Mouse (Mus musculus) embryonic facial prominence, embryonic 14.5 days (tissue): ENCODE data around the gene 3100002H09Rik. TPM values are rescaled to one million over a fixed set of nuclear protein-coding genes. Genes with fewer than 3 reads are reported as not detected.

Source experiments
- ATAC-seq: fragments of 200-750 bp; cut with Nextera tagmentation; 2 replicates; pipeline ENCODE4 v1.8.0; 2017; ENCODE audit warnings: low read depth, moderate number of reproducible peaks, moderate TSS enrichment
- DNase-seq: peaks from one replicate; pipeline ENCODE4 v3.0.0-alpha.2; 2015; ENCODE audit warnings: low spot score
- H3K27ac ChIP-seq: fragments of 300-500 bp; sonication (generic); replicated peaks from 2 replicates; pipeline ENCODE4 v1.5.1; 2014; ENCODE audit warnings: low read depth, mild to moderate bottlenecking, low read length, moderate library complexity
- H3K27me3 ChIP-seq: fragments of 300-500 bp; sonication (generic); replicated peaks from 2 replicates; pipeline ENCODE4 v1.6.1; 2014; ENCODE audit warnings: low read length; ENCODE audit not compliant: control insufficient read depth, insufficient read depth
- H3K36me3 ChIP-seq: fragments of 300-500 bp; sonication (generic); 2 replicates; pipeline ENCODE4 v1.6.1; 2014; ENCODE audit warnings: low read length, mixed read lengths; ENCODE audit not compliant: control insufficient read depth, insufficient read depth
- H3K4me1 ChIP-seq: fragments of 300-500 bp; sonication (generic); 2 replicates; pipeline ENCODE4 v1.6.1; 2014; ENCODE audit warnings: antibody characterized with exemption, low read length; ENCODE audit not compliant: control insufficient read depth, insufficient read depth
- H3K4me2 ChIP-seq: fragments of 300-500 bp; sonication (generic); 2 replicates; pipeline ENCODE4 v1.6.1; 2014; ENCODE audit warnings: low read depth, mild to moderate bottlenecking, low read length, moderate library complexity, mixed read lengths
- H3K4me3 ChIP-seq: fragments of 300-500 bp; sonication (generic); 2 replicates; pipeline ENCODE4 v1.5.1; 2014; ENCODE audit warnings: low read depth, mild to moderate bottlenecking, low read length
- H3K9ac ChIP-seq: fragments of 300-500 bp; sonication (generic); 2 replicates; pipeline ENCODE4 v1.6.1; 2014; ENCODE audit warnings: low read depth, mild to moderate bottlenecking, low read length, moderate library complexity, mixed read lengths
- H3K9me3 ChIP-seq: fragments of 300-500 bp; sonication (generic); 2 replicates; pipeline ENCODE4 v1.6.1; 2016; ENCODE audit warnings: low read length; ENCODE audit not compliant: control insufficient read depth
- WGBS: fragments of 180-500 bp; shearing (Covaris S2); extraction: QIAGEN DNeasy Blood & Tissue Kit; methylation state at CpG from one replicate; pipeline ENCODE4 v1.1.7; 2014; 5-methylcytosine and 5-hydroxymethylcytosine counted together
- polyA plus RNA-seq: library from polyadenylated mRNA; unstranded; fragments of >200 nt; fragmentation: Nextera tagmentation; extraction: Ambion mirVana; gene quantifications from 2 replicates; pipeline ENCODE4 v1.2.1, GENCODE M21; 2014

The 3100002H09Rik gene
- polyA plus RNA-seq, 1 experiment from 2014 or later, result 0.47 TPM

GRCm38 (mm10) chr4:124580695-124581094, 29.9 kb downstream of the 3100002H09Rik start:
- Histone ChIP-seq H3K27me3 (peaks cover 18% of the 10 kb centered on the region), H3K27ac (no peak overlapping the region), H3K4me3 (no peak overlapping the region), H3K9me3 (no peaks in the 10 kb centered on the region), H3K9ac (no peak overlapping the region), H3K36me3 (no peaks in the 10 kb centered on the region), H3K4me2 (no peak overlapping the region), H3K4me1 (peaks cover 7% of the 10 kb centered on the region; the same call in 1 of the 2 replicates)
- no peak for DNase-seq
- 72% methylated on average over 7 of the region's 7 CpGs for WGBS
- ATAC-seq, result no peak

- H3K27ac ChIP-seq, result no peak overlapping the region
- H3K4me3 ChIP-seq, result peak overlapping the region; percentile 51
- DNase-seq (no peak), ATAC-seq (no peak)
- H3K4me1 ChIP-seq, result peaks cover 13% of the 10 kb centered on the region; the same call in 1 of the 2 replicates
- 11% methylated on average over 7 of the region's 7 CpGs for WGBS
- peak overlapping the region; percentile 93 for H3K4me2 ChIP-seq
- peaks cover 49% of the 10 kb centered on the region for H3K27me3 ChIP-seq
- no peaks in the 10 kb centered on the region for H3K9me3 ChIP-seq
- no peaks in the 10 kb centered on the region for H3K36me3 ChIP-seq
- H3K9ac ChIP-seq, result peak overlapping the region; percentile 58; the same call in 1 of the 2 replicates
These were observed 34.6 kb downstream of the 3100002H09Rik start for GRCm38 (mm10) chr4:124575955-124576445.

- Histone ChIP-seq H3K9ac (peak overlapping the region; percentile 58), H3K4me2 (peak overlapping the region; percentile 93), H3K36me3 (no peaks in the 10 kb centered on the region), H3K4me1 (peaks cover 13% of the 10 kb centered on the region; the same call in 1 of the 2 replicates), H3K4me3 (peak overlapping the region; percentile 51), H3K9me3 (no peaks in the 10 kb centered on the region), H3K27ac (no peak overlapping the region), H3K27me3 (peaks cover 49% of the 10 kb centered on the region)
- DNase-seq (peak; percentile 35), ATAC-seq (peak; percentile 44; the same call in 1 of the 2 replicates)
- WGBS, result under 1% methylated on average over 43 of the region's 61 CpGs
These were observed 35.2 kb downstream of the 3100002H09Rik start for GRCm38 (mm10) chr4:124575269-124575954.

GRCm38 (mm10) chr4:124573586-124573985, 37.0 kb downstream of the 3100002H09Rik start:
- H3K36me3 ChIP-seq, result no peaks in the 10 kb centered on the region
- peaks cover 55% of the 10 kb centered on the region for H3K27me3 ChIP-seq
- WGBS, result 56% methylated on average over 4 of the region's 4 CpGs
- peaks cover 18% of the 10 kb centered on the region; the same call in 1 of the 2 replicates for H3K4me1 ChIP-seq
- no peak for DNase-seq
- H3K4me2 ChIP-seq, result no peak overlapping the region
- no peak overlapping the region for H3K9ac ChIP-seq
- ATAC-seq, result no peak
- no peak overlapping the region for H3K27ac ChIP-seq
- H3K4me3 ChIP-seq, result no peak overlapping the region
- no peaks in the 10 kb centered on the region for H3K9me3 ChIP-seq

- Histone ChIP-seq H3K27me3 (peaks cover 42% of the 10 kb centered on the region), H3K4me3 (no peak overlapping the region), H3K4me2 (no peak overlapping the region), H3K9me3 (no peaks in the 10 kb centered on the region), H3K9ac (no peak overlapping the region), H3K36me3 (no peaks in the 10 kb centered on the region), H3K4me1 (peaks cover 17% of the 10 kb centered on the region; the same call in 1 of the 2 replicates), H3K27ac (no peak overlapping the region)
- DNase-seq, result peak; percentile 83
- 45% methylated on average over 9 of the region's 9 CpGs for WGBS
- ATAC-seq, result peak; percentile 76; the same call in 1 of the 2 replicates
These were observed 39.6 kb downstream of the 3100002H09Rik start for GRCm38 (mm10) chr4:124570977-124571376.

GRCm38 (mm10) chr4:124569661-124570060, 40.9 kb downstream of the 3100002H09Rik start:
- H3K27me3 ChIP-seq, result peaks cover 29% of the 10 kb centered on the region
- no peak overlapping the region for H3K27ac ChIP-seq
- H3K4me3 ChIP-seq, result no peak overlapping the region
- no peak overlapping the region for H3K4me2 ChIP-seq
- DNase-seq, result peak; percentile 34
- H3K9ac ChIP-seq, result no peak overlapping the region
- 13% methylated on average over 7 of the region's 7 CpGs for WGBS
- no peaks in the 10 kb centered on the region for H3K9me3 ChIP-seq
- no peak for ATAC-seq
- H3K36me3 ChIP-seq, result no peaks in the 10 kb centered on the region
- peaks cover 8% of the 10 kb centered on the region; the same call in 1 of the 2 replicates for H3K4me1 ChIP-seq

- 33% methylated on average over 2 of the region's 2 CpGs for WGBS
- no peak overlapping the region for H3K4me2 ChIP-seq
- no peak overlapping the region for H3K27ac ChIP-seq
- no peaks in the 10 kb centered on the region for H3K27me3 ChIP-seq
- H3K36me3 ChIP-seq, result no peaks in the 10 kb centered on the region
- H3K4me1 ChIP-seq, result no peaks in the 10 kb centered on the region
- ATAC-seq (no peak), DNase-seq (no peak)
- no peak overlapping the region for H3K9ac ChIP-seq
- no peak overlapping the region for H3K4me3 ChIP-seq
- H3K9me3 ChIP-seq, result peaks cover 4% of the 10 kb centered on the region; the same call in 1 of the 2 replicates
These were observed 47.2 kb downstream of the 3100002H09Rik start for GRCm38 (mm10) chr4:124563371-124563770.

GRCm38 (mm10) chr4:124562721-124563120, 47.9 kb downstream of the 3100002H09Rik start:
- 29% methylated on average over 7 of the region's 7 CpGs for WGBS
- H3K36me3 ChIP-seq, result no peaks in the 10 kb centered on the region
- H3K9ac ChIP-seq, result no peak overlapping the region
- H3K27me3 ChIP-seq, result no peaks in the 10 kb centered on the region
- peaks cover 4% of the 10 kb centered on the region; the same call in 1 of the 2 replicates for H3K9me3 ChIP-seq
- DNase-seq, result peak; percentile 48
- no peak overlapping the region for H3K4me2 ChIP-seq
- no peak overlapping the region for H3K27ac ChIP-seq
- H3K4me3 ChIP-seq, result no peak overlapping the region
- no peak for ATAC-seq
- no peaks in the 10 kb centered on the region for H3K4me1 ChIP-seq
